Mouse (Mus musculus) CH12.LX (cell line): Measurements from ENCODE around the gene Hnrnpll. TPM values are rescaled to one million over a fixed set of nuclear protein-coding genes. Genes with fewer than 3 reads are reported as not detected.

ENCODE experiments used
- CHD1 ChIP-seq: IDR thresholded peaks from 2 replicates; pipeline ENCODE4 v1.6.1; 2012; ENCODE audit warnings: low read depth, low read length, improper control_type of control experiment, inconsistent platforms
- E2F4 ChIP-seq: IDR thresholded peaks from 2 replicates; pipeline ENCODE4 v1.6.1; 2011; ENCODE audit warnings: low read depth, low read length, improper control_type of control experiment; ENCODE audit not compliant: insufficient replicate concordance
- ELF1 ChIP-seq: IDR thresholded peaks from 2 replicates; pipeline ENCODE4 v1.6.1; 2014; ENCODE audit warnings: low read depth, mild to moderate bottlenecking, inconsistent platforms, low read length, improper control_type of control experiment
- EP300 ChIP-seq: IDR thresholded peaks from 2 replicates; pipeline ENCODE4 v1.6.1; 2011; ENCODE audit warnings: low read length, improper control_type of control experiment
- HCFC1 ChIP-seq: IDR thresholded peaks from 2 replicates; pipeline ENCODE4 v1.6.1; 2012; ENCODE audit warnings: low read depth, mild to moderate bottlenecking, inconsistent platforms, low read length, improper control_type of control experiment
- JUN ChIP-seq: IDR thresholded peaks from 2 replicates; pipeline ENCODE4 v1.6.1; 2011; ENCODE audit warnings: low read depth, mild to moderate bottlenecking, low read length, improper control_type of control experiment, moderate library complexity; ENCODE audit not compliant: insufficient read depth
- KAT2A ChIP-seq: IDR thresholded peaks from 2 replicates; pipeline ENCODE4 v1.6.1; 2012; ENCODE audit warnings: low read length, improper control_type of control experiment, inconsistent platforms; ENCODE audit not compliant: insufficient replicate concordance
- MAZ ChIP-seq: IDR thresholded peaks from 2 replicates; pipeline ENCODE4 v1.6.1; 2012; ENCODE audit warnings: low read depth, mild to moderate bottlenecking, inconsistent platforms, low read length, improper control_type of control experiment, moderate library complexity
- MXI1 ChIP-seq: IDR thresholded peaks from 2 replicates; pipeline ENCODE4 v1.6.1; 2011; ENCODE audit warnings: mild to moderate bottlenecking, low read depth, low read length, improper control_type of control experiment
- NELFE ChIP-seq: IDR thresholded peaks from 2 replicates; pipeline ENCODE4 v1.6.1; 2011; ENCODE audit warnings: low read depth, low read length, improper control_type of control experiment
- NRF1 ChIP-seq: IDR thresholded peaks from 2 replicates; pipeline ENCODE4 v1.6.1; 2014; ENCODE audit warnings: low read depth, mild to moderate bottlenecking, inconsistent platforms, low read length, improper control_type of control experiment, moderate library complexity
- POLR2A ChIP-seq: IDR thresholded peaks from 2 replicates; pipeline ENCODE4 v1.6.1; 2011; ENCODE audit warnings: low read depth, mild to moderate bottlenecking, improper control_type of control experiment, low read length
- POLR2AphosphoS2 ChIP-seq: IDR thresholded peaks from 2 replicates; pipeline ENCODE4 v1.6.1; 2011; ENCODE audit warnings: low read depth, low read length, improper control_type of control experiment
- RCOR1 ChIP-seq: conservative IDR thresholded peaks from 2 replicates; pipeline ENCODE4 v1.6.1; 2012; ENCODE audit warnings: low read depth, mild to moderate bottlenecking, inconsistent platforms, low read length, improper control_type of control experiment
- USF1 ChIP-seq: IDR thresholded peaks from 2 replicates; pipeline ENCODE4 v1.6.1; 2014; ENCODE audit warnings: low read depth, mild to moderate bottlenecking, inconsistent platforms, low read length, improper control_type of control experiment
- ZNF384 ChIP-seq: IDR thresholded peaks from 2 replicates; pipeline ENCODE4 v1.6.1; 2012; ENCODE audit warnings: low read depth, low read length, improper control_type of control experiment, inconsistent platforms
- polyA plus RNA-seq: library from polyadenylated mRNA; unstranded; fragments of >175 nt; gene quantifications from 2 replicates; pipeline ENCODE4 v1.2.1, GENCODE M21; 2012; ENCODE audit warnings: low read depth; ENCODE audit not compliant: insufficient read length
- total RNA-seq, 2 experiments: library from RNA; depleted of rRNA; stranded (reverse); fragments of 300-350 nt in 1 of 2; fragments of >200 nt in 1 of 2; gene quantifications; 2 replicates each; pipeline ENCODE4 v1.2.3; 2012 to 2014

Gene Hnrnpll
- total and polyA plus RNA-seq, 3 experiments: 14.4 to 24.1 (median 22.3) TPM

DNA sequence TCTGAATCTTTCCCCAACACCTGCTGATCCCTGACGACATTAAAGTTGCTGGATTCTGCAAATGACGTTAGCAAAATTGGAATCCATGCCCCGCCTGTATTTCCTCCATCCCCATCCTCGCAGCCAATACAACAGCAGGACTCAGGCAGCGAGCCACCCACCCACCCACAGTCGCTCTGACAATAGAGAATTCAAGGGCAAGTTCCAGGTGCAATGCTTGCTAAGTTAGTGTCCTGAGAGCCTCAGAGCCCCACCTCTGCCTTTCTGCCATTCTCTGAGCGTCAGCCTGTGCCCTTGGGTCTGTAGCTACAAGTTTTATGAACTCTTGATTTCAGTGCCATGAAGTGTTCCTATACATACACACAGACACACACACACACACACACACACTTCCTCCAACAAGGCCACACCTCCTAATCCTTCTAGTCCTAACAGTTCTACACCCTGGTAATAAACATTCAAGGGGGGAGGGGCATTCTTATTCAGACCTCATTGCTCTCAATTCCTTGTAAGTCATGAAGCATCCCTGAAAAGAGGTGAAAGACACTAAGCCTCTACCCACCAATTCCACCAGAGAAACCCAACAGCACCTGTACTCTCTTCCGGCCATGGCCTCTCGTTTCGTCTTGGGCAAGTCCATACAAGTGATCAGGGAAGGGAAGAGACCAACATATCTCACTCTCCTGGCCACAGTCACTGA, 81.6 kb downstream of the Hnrnpll start (continued):
- no peak for TF ChIP-seq KAT2A
- no peak for TF ChIP-seq POLR2A
- TF ChIP-seq ZNF384: no peak
- TF ChIP-seq POLR2AphosphoS2: no peak
- peak; percentile 98 for TF ChIP-seq CHD1
- TF ChIP-seq HCFC1: no peak
- peak; percentile 35; the same call in 1 of the 2 replicates for TF ChIP-seq ELF1
- TF ChIP-seq USF1: no peak
- peak; percentile 72; the same call in 1 of the 2 replicates for TF ChIP-seq RCOR1
- TF ChIP-seq MXI1: peak; percentile 60
- no peak for TF ChIP-seq NRF1
- TF ChIP-seq NELFE: 0 out of 2 replicates have a peak, but pooled peaks have one; percentile 15
- TF ChIP-seq JUN: no peak
- peak; percentile 62; the same call in 1 of the 2 replicates for TF ChIP-seq EP300
- TF ChIP-seq E2F4: 0 out of 2 replicates have a peak, but pooled peaks have one; percentile 35
- TF ChIP-seq MAZ: peak; percentile 43; the same call in 1 of the 2 replicates

Other genes with a start within 250 kb of the Hnrnpll start
- gene Atl2, start 166.2 kb downstream of the Hnrnpll start, total RNA-seq (2012; rRNA removed): 18.0 and 19.5 TPM in 2 replicates
- 43.3 and 49.2 TPM in 2 replicates for gene Atl2, start 166.2 kb downstream of the Hnrnpll start, total RNA-seq (2014; rRNA removed)
- gene Atl2, start 166.2 kb downstream of the Hnrnpll start, polyA plus RNA-seq: 32.4 and 37.1 TPM in 2 replicates
- gene Galm, start 65.1 kb upstream of the Hnrnpll start, total RNA-seq (2012; rRNA removed): not detected in 2 replicates
- 0.09 TPM in 1 of 2 replicates, not detected in the other for gene Galm, start 65.1 kb upstream of the Hnrnpll start, total RNA-seq (2014; rRNA removed)
- not detected in 2 replicates for gene Galm, start 65.1 kb upstream of the Hnrnpll start, polyA plus RNA-seq
- gene Srsf7, start 145.0 kb upstream of the Hnrnpll start, total RNA-seq (2012; rRNA removed): 268 and 366 TPM in 2 replicates
- gene Srsf7, start 145.0 kb upstream of the Hnrnpll start, total RNA-seq (2014; rRNA removed): 442 and 482 TPM in 2 replicates
- gene Srsf7, start 145.0 kb upstream of the Hnrnpll start, polyA plus RNA-seq: 383 and 398 TPM in 2 replicates
- gene Ttc39d, start 145.1 kb upstream of the Hnrnpll start, total RNA-seq (2012; rRNA removed): 0.13 TPM in 1 of 2 replicates, not detected in the other
- gene Ttc39d, start 145.1 kb upstream of the Hnrnpll start, total RNA-seq (2014; rRNA removed): not detected in 2 replicates
- not detected in 2 replicates for gene Ttc39d, start 145.1 kb upstream of the Hnrnpll start, polyA plus RNA-seq
- 65.6 and 85.9 TPM in 2 replicates for gene Gemin6, start 162.1 kb upstream of the Hnrnpll start, total RNA-seq (2012; rRNA removed)
- gene Gemin6, start 162.1 kb upstream of the Hnrnpll start, total RNA-seq (2014; rRNA removed): 120 and 143 TPM in 2 replicates
- 63.4 and 66.0 TPM in 2 replicates for gene Gemin6, start 162.1 kb upstream of the Hnrnpll start, polyA plus RNA-seq
- gene Morn2, start 227.9 kb upstream of the Hnrnpll start, total RNA-seq (2012; rRNA removed): 18.3 and 18.4 TPM in 2 replicates
- 13.9 and 14.5 TPM in 2 replicates for gene Morn2, start 227.9 kb upstream of the Hnrnpll start, total RNA-seq (2014; rRNA removed)
- gene Morn2, start 227.9 kb upstream of the Hnrnpll start, polyA plus RNA-seq: 17.2 and 18.1 TPM in 2 replicates
- 13.6 and 20.3 TPM in 2 replicates for gene Dhx57, start 228.1 kb upstream of the Hnrnpll start, total RNA-seq (2012; rRNA removed)
- 22.0 and 22.4 TPM in 2 replicates for gene Dhx57, start 228.1 kb upstream of the Hnrnpll start, total RNA-seq (2014; rRNA removed)
- 19.2 and 21.7 TPM in 2 replicates for gene Dhx57, start 228.1 kb upstream of the Hnrnpll start, polyA plus RNA-seq
- gene Arhgef33, start 245.1 kb upstream of the Hnrnpll start, total RNA-seq (2012; rRNA removed): 0.50 and 0.55 TPM in 2 replicates
- gene Arhgef33, start 245.1 kb upstream of the Hnrnpll start, total RNA-seq (2014; rRNA removed): 0.12 TPM in 1 of 2 replicates, not detected in the other
- gene Arhgef33, start 245.1 kb upstream of the Hnrnpll start, polyA plus RNA-seq: not detected in 2 replicates